Mouse (Mus musculus) erythroid progenitor cell, adult 5-6 weeks (primary cell): ENCODE results near the gene Nup210. TPM values are rescaled to one million over a fixed set of nuclear protein-coding genes. Genes with fewer than 3 reads are reported as not detected.
A peak's percentile ranks its signal among the peaks of the same experiment; 100 is the strongest.
"Not testable (repeated sequence)": the region's sequence is repeated elsewhere in the genome, so short reads cannot be mapped to it uniquely, and the experiment has no call there.

Experiments used
- ATAC-seq: replicated peaks from 2 replicates; pipeline ENCODE4 v1.8.0; 2016; ENCODE audit warnings: moderate number of reproducible peaks, mild to moderate bottlenecking, moderate TSS enrichment, inconsistent platforms; ENCODE audit not compliant: poor library complexity, low FRiP score, severe bottlenecking
- total RNA-seq, 2 experiments: library from RNA; stranded (forward) in 1 of 2; stranded (reverse) in 1 of 2; fragments of 150-400 nt in 1 of 2; fragments of 186-747, 209-891 nt in 1 of 2; gene quantifications; 2 replicates each; pipeline versions ENCODE4 v1.2.3 to v1.2.4; 2015 to 2017; ENCODE audit warnings: low replicate concordance in 2 of 2

The Nup210 gene
- total RNA-seq, 2 experiments from 2014 or later = 176 to 274 TPM

- ATAC-seq = no peak
These were observed 28.9 kb upstream of the Nup210 start for GRCm38 (mm10) chr6:91145572-91145971.

GRCm38 (mm10) chr6:91145056-91145455 is 28.4 kb upstream of the Nup210 start:
- no peak for ATAC-seq

GRCm38 (mm10) chr6:91139846-91140245 is 23.2 kb upstream of the Nup210 start:
- ATAC-seq = peak; percentile 88

- no peak for ATAC-seq
These were observed 20.8 kb upstream of the Nup210 start for GRCm38 (mm10) chr6:91137343-91137956.

GRCm38 (mm10) chr6:91130856-91131255 is 14.2 kb upstream of the Nup210 start:
- ATAC-seq = peak; percentile 62; the same call in 1 of the 2 replicates

GRCm38 (mm10) chr6:91128996-91129395 is 12.4 kb upstream of the Nup210 start:
- no peak for ATAC-seq

- ATAC-seq = no peak
These were observed 8.6 kb upstream of the Nup210 start for GRCm38 (mm10) chr6:91125228-91125585.

- ATAC-seq = no peak
These were observed 7.9 kb upstream of the Nup210 start for GRCm38 (mm10) chr6:91124286-91125227.

- ATAC-seq = no peak
These were observed 6.8 kb upstream of the Nup210 start for GRCm38 (mm10) chr6:91123453-91123852.

- not testable (repeated sequence) for ATAC-seq
These were observed 4.5 kb upstream of the Nup210 start for GRCm38 (mm10) chr6:91121089-91121488.

- no peak for ATAC-seq
These were observed 3.6 kb upstream of the Nup210 start for GRCm38 (mm10) chr6:91120206-91120605.

- no peak for ATAC-seq
These were observed 1.9 kb upstream of the Nup210 start for GRCm38 (mm10) chr6:91118526-91118925.

GRCm38 (mm10) chr6:91117149-91117548 is 520 bp upstream of the Nup210 start:
- ATAC-seq = no peak

- peak; percentile 80 for ATAC-seq
These were observed 776 bp downstream of the Nup210 start for GRCm38 (mm10) chr6:91115863-91116243.

GRCm38 (mm10) chr6:91115158-91115557 is 1.5 kb downstream of the Nup210 start:
- ATAC-seq = no peak

GRCm38 (mm10) chr6:91114716-91115115 is 1.9 kb downstream of the Nup210 start:
- no peak for ATAC-seq

- ATAC-seq = no peak
These were observed 4.7 kb downstream of the Nup210 start for GRCm38 (mm10) chr6:91111954-91112252.

- no peak for ATAC-seq
These were observed 5.3 kb downstream of the Nup210 start for GRCm38 (mm10) chr6:91111141-91111953.

- no peak for ATAC-seq
These were observed 6.2 kb downstream of the Nup210 start for GRCm38 (mm10) chr6:91110323-91111020.

- no peak for ATAC-seq
These were observed 7.1 kb downstream of the Nup210 start for GRCm38 (mm10) chr6:91109489-91109888.
